Mouse (Mus musculus) myocyte (in vitro differentiated cells): ENCODE results near the gene Rnf115.

Experiments used
- CEBPB ChIP-seq: IDR thresholded peaks from 2 replicates; pipeline ENCODE4 v1.6.1; 2011; ENCODE audit warnings: mild to moderate bottlenecking, moderate library complexity; ENCODE audit not compliant: poor library complexity, insufficient read depth, severe bottlenecking
- E2F4 ChIP-seq: IDR thresholded peaks from one replicate; pipeline ENCODE4 v1.6.1; 2011; ENCODE audit warnings: mild to moderate bottlenecking, control low read depth, moderate library complexity; ENCODE audit not compliant: insufficient read depth
- MAX ChIP-seq: IDR thresholded peaks from one replicate; pipeline ENCODE4 v1.6.1; 2011; ENCODE audit warnings: low read depth, mild to moderate bottlenecking, control low read depth
- MYOD1 ChIP-seq, 3 experiments: IDR thresholded peaks; one replicate each; pipeline ENCODE4 v1.6.1; 2011; ENCODE audit warnings: control low read depth in 2 of 3, low read depth in 2 of 3, mild to moderate bottlenecking in 2 of 3, moderate library complexity in 1 of 3; ENCODE audit not compliant: insufficient read length in 2 of 3, control insufficient read depth in 1 of 3
- MYOG ChIP-seq, 3 experiments: IDR thresholded peaks; one replicate each; pipeline ENCODE4 v1.6.1; 2011; ENCODE audit warnings: control low read depth in 2 of 3, low read depth in 2 of 3, mild to moderate bottlenecking in 2 of 3; ENCODE audit not compliant: insufficient read length in 2 of 3, control insufficient read depth in 1 of 3, insufficient read depth in 1 of 3
- POLR2A ChIP-seq: IDR thresholded peaks from one replicate; pipeline ENCODE4 v1.6.1; 2011; ENCODE audit warnings: low read depth, mild to moderate bottlenecking, control low read depth, moderate library complexity; ENCODE audit not compliant: insufficient read length
- POLR2AphosphoS2 ChIP-seq: IDR thresholded peaks from one replicate; pipeline ENCODE4 v1.6.1; 2011; ENCODE audit warnings: low read depth, control low read depth; ENCODE audit not compliant: insufficient read length
- REST ChIP-seq: IDR thresholded peaks from one replicate; pipeline ENCODE4 v1.6.1; 2011; ENCODE audit warnings: mild to moderate bottlenecking, control low read depth, moderate library complexity; ENCODE audit not compliant: insufficient read depth, insufficient read length
- TCF12 ChIP-seq: IDR thresholded peaks from one replicate; pipeline ENCODE4 v1.6.1; 2011; ENCODE audit warnings: mild to moderate bottlenecking, control low read depth; ENCODE audit not compliant: poor library complexity, insufficient read depth, severe bottlenecking
- TCF3 ChIP-seq: IDR thresholded peaks from one replicate; pipeline ENCODE4 v1.6.1; 2011; ENCODE audit warnings: low read depth, control low read depth; ENCODE audit not compliant: insufficient read length
- USF1 ChIP-seq: IDR thresholded peaks from one replicate; pipeline ENCODE4 v1.6.1; 2011; ENCODE audit warnings: low read depth, mild to moderate bottlenecking, control low read depth, moderate library complexity

DNA sequence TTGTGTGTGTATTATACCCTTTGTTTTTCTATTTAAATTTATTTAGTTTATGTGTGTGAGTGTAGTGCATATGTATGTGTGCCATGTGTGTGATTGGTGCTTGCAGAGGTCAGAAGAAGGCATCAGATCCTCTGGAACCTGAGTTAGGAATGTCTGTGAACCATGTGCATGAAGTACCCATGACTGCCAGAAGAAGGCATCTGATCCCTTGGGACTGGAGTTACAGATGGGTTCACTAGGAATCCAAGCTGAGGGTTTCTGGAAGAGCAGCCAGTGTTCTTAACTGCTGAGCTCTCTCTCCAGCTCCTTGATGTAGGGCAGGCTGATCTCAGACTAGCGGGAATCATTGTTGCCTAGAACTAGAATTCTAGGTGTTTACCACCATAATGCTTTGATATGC lies 10.5 kb downstream of the Rnf115 start:
- TF ChIP-seq USF1 (no peak), POLR2A (no peak), MYOD1 (IDR thresholded peaks at IDR 0.05; ENCODE audit: control insufficient read depth in 1 of 3, insufficient read length in 2 of 3, low read depth in 2 of 3) (no peak), TCF12 (no peak), POLR2AphosphoS2 (no peak), MAX (no peak), TCF3 (no peak), MYOG (IDR thresholded peaks at IDR 0.05; ENCODE audit: control insufficient read depth in 1 of 3, insufficient read depth in 1 of 3, insufficient read length in 2 of 3, low read depth in 2 of 3) (no peak), E2F4 (no peak), CEBPB (no peak), REST (no peak)
